Mouse (Mus musculus) ES-E14 (cell line): ENCODE results near the gene Cdkl3.

Experiments used
- HCFC1 ChIP-seq: IDR thresholded peaks from 2 replicates; pipeline ENCODE4 v1.6.1; 2012; ENCODE audit warnings: low read length, inconsistent platforms, borderline replicate concordance; ENCODE audit not compliant: insufficient read depth
- ZC3H11A ChIP-seq: IDR thresholded peaks from 2 replicates; pipeline ENCODE4 v1.6.1; 2012; ENCODE audit warnings: low read depth, mild to moderate bottlenecking, inconsistent platforms, low read length, borderline replicate concordance

GRCm38 (mm10) chr11:52001861-52002260 is 2.2 kb upstream of the Cdkl3 start:
- TF ChIP-seq HCFC1 = no peak
- TF ChIP-seq ZC3H11A = no peak
